Mouse (Mus musculus) stomach, embryonic 16.5 days (tissue): Measurements from ENCODE around the gene Gm47985. TPM values are rescaled to one million over a fixed set of nuclear protein-coding genes. Genes with fewer than 3 reads are reported as not detected.

Experiments used
- ATAC-seq: fragments of 200-750 bp; cut with Nextera tagmentation; 2 replicates; pipeline ENCODE4 v1.8.0; 2017; ENCODE audit warnings: moderate number of reproducible peaks, moderate TSS enrichment; ENCODE audit not compliant: insufficient read depth, low FRiP score
- H3K27ac ChIP-seq: fragments of 300-500 bp; sonication (generic); 2 replicates; pipeline ENCODE4 v1.5.1; 2014; ENCODE audit warnings: low read length
- H3K27me3 ChIP-seq: fragments of 300-500 bp; sonication (generic); 2 replicates; pipeline ENCODE4 v1.6.1; 2014; ENCODE audit warnings: low read length, control low read depth, mixed read lengths; ENCODE audit not compliant: control insufficient read depth, insufficient read depth
- H3K36me3 ChIP-seq: fragments of 300-500 bp; sonication (generic); 2 replicates; pipeline ENCODE4 v1.6.1; 2014; ENCODE audit warnings: low read length; ENCODE audit not compliant: control insufficient read depth, insufficient read depth
- H3K4me1 ChIP-seq: fragments of 300-500 bp; sonication (generic); 2 replicates; pipeline ENCODE4 v1.6.1; 2014; ENCODE audit warnings: low read length, control low read depth, mixed read lengths; ENCODE audit not compliant: control insufficient read depth, insufficient read depth
- H3K4me2 ChIP-seq: fragments of 300-500 bp; sonication (generic); 2 replicates; pipeline ENCODE4 v1.6.1; 2014; ENCODE audit warnings: low read depth, low read length, mixed read lengths
- H3K4me3 ChIP-seq: fragments of 300-500 bp; sonication (generic); replicated peaks from 2 replicates; pipeline ENCODE4 v1.5.1; 2014; ENCODE audit warnings: mild to moderate bottlenecking, low read length
- H3K9ac ChIP-seq: fragments of 300-500 bp; sonication (generic); 2 replicates; pipeline ENCODE4 v1.6.1; 2014; ENCODE audit warnings: low read length
- H3K9me3 ChIP-seq: fragments of 300-500 bp; sonication (generic); replicated peaks from 2 replicates; pipeline ENCODE4 v1.6.1; 2016; ENCODE audit warnings: low read length, control low read depth; ENCODE audit not compliant: control insufficient read depth
- WGBS: fragments of 180-500 bp; shearing (Covaris S2); extraction: QIAGEN DNeasy Blood & Tissue Kit; methylation state at CpG from one replicate; pipeline ENCODE4 v1.1.7; 2014; 5-methylcytosine and 5-hydroxymethylcytosine counted together
- polyA plus RNA-seq: library from polyadenylated mRNA; unstranded; fragments of >200 nt; fragmentation: Nextera tagmentation; extraction: Ambion mirVana; gene quantifications from 2 replicates; pipeline ENCODE4 v1.2.1, GENCODE M21; 2015

Gm47985 gene
- polyA plus RNA-seq, 1 experiment from 2014 or later = 0.08 TPM

DNA sequence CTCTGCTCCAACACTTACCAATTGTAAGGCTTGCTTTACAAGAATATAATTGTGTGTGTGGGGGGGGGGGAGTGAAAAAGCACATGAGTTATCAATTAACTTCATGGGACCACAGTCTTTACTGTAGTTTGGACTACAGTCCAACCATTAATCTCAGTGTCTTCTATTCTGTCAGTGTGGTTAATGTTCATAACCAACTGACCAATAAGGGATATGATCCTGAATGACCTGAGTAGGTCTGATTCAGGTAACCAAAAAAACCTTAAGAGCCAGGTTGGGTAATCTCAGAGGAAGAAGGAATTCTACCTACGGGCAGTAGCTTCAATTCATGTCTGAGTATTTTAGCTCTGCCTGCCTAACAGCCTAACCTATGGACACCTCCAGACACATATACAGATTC lies 42.2 kb downstream of the Gm47985 start:
- Histone ChIP-seq H3K36me3 (no peaks in the 10 kb centered on the region), H3K4me3 (no peak overlapping the region), H3K9me3 (no peaks in the 10 kb centered on the region), H3K27ac (no peak overlapping the region), H3K4me2 (no peak overlapping the region), H3K4me1 (no peaks in the 10 kb centered on the region), H3K27me3 (no peaks in the 10 kb centered on the region), H3K9ac (no peak overlapping the region)
- 90% methylated on average over 1 of the region's 1 CpGs for WGBS
- ATAC-seq = no peak

DNA sequence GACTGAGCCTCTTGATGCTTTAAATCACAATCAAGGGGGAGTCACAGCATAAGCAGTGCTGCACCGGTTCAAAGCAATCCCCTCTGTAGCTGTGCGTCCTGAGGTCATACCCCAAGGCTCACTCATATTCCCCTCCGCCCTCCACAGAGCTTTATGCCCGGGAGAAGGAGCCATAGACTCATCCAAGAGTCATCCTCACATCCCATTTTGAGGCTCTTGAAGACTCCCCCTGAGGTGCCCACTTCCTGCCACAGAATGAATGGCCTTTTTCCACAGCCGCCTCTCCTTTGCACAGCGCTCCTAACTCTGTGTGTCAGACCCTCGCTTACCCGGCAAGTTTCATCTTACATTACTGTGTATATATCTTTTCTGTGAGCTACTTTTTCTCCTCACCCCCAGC lies 45.2 kb downstream of the Gm47985 start:
- Histone ChIP-seq H3K9me3 (no peaks in the 10 kb centered on the region), H3K4me1 (no peaks in the 10 kb centered on the region), H3K27me3 (no peaks in the 10 kb centered on the region), H3K9ac (no peak overlapping the region), H3K27ac (no peak overlapping the region), H3K4me2 (no peak overlapping the region), H3K36me3 (no peaks in the 10 kb centered on the region), H3K4me3 (no peak overlapping the region)
- 66% methylated on average over 8 of the region's 8 CpGs for WGBS
- no peak for ATAC-seq

DNA sequence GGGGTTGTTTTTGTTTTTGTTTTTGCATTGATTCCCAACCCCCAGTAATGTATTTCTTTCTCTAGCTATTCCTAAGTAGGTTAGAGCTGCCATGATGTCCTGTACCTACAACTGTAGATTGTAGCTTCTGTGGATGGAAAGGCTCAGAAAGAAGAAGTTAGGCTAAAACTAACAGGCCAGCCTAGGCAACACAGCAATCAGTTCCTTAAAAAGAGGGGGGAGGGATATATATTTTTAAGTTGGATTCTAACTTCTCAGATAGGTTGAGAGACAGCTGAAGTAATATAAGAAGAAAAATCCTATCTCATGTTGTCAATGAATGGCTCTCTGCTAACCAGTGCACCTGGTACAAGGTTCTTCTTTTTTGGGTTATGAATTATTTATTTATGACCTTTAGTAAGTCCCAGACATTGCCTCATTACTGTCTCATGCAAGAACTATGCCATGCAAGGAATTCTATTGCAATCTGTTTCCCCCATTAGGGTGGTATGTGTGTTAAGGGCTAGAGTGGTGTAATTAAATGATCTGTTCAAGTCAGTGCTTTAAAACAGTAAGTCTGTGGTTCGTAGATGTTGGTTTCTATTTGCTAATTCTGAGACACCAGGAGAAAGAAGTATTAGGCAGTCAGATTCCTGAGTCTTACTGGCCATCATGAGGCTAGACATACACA lies 46.1 kb downstream of the Gm47985 start:
- Histone ChIP-seq H3K4me3 (no peak overlapping the region), H3K27ac (no peak overlapping the region), H3K36me3 (no peaks in the 10 kb centered on the region), H3K9ac (no peak overlapping the region), H3K4me1 (no peaks in the 10 kb centered on the region), H3K27me3 (no peaks in the 10 kb centered on the region), H3K4me2 (no peak overlapping the region), H3K9me3 (no peaks in the 10 kb centered on the region)
- WGBS = 76% methylated on average over 1 of the region's 1 CpGs
- ATAC-seq = no peak

DNA sequence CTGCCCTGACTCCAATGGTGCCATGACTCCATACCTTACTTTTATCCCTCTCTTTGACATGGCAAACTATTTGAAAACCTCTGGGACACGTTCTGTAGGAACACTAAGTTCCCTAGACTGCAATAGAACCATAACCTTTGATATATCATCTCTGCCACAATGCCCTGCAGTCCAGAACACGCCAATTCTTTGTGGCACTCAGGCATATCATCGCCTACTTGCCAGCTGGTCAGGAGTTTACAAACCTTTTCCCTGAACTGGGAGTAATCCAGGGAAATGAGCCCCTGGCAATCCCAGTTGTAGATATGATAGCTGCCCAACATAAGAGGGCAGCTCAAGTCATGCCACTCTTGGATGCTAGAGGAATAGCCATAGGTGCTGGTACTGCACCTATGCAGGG lies 50.0 kb downstream of the Gm47985 start:
- ATAC-seq = no peak
- 83% methylated on average over 3 of the region's 3 CpGs for WGBS
- no peaks in the 10 kb centered on the region for H3K27me3 ChIP-seq

DNA sequence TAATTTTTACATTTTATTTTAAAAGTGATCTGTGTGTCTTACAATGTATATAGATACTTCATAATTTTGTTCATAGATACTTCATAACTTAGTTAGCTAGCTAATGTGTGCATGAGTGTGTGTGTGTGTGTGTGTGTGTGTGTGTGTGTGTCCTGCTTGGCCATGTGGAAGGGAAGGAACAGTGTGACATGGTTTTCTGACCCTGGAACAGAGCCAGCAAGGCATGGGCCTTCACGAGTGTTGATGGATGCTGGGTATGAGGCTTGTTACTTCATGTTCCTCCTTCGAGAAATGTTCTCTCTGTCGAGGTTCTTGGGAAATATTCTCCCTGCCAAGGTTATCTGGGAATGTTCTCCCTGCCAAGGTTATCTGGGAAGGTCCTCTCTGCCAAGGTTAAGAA lies 51.4 kb downstream of the Gm47985 start:
- no peak for ATAC-seq
- Histone ChIP-seq H3K4me2 (no peak overlapping the region), H3K9ac (no peak overlapping the region), H3K4me1 (no peaks in the 10 kb centered on the region), H3K27me3 (no peaks in the 10 kb centered on the region), H3K4me3 (no peak overlapping the region), H3K9me3 (no peaks in the 10 kb centered on the region), H3K36me3 (no peaks in the 10 kb centered on the region), H3K27ac (no peak overlapping the region)
- WGBS = 80% methylated on average over 3 of the region's 3 CpGs

More for the DNA sequence above, 50.0 kb downstream of the Gm47985 start:
- H3K36me3 ChIP-seq = no peaks in the 10 kb centered on the region
- no peak overlapping the region for H3K9ac ChIP-seq
- H3K4me3 ChIP-seq = no peak overlapping the region
- no peak overlapping the region for H3K27ac ChIP-seq
- H3K4me1 ChIP-seq = no peaks in the 10 kb centered on the region
- H3K9me3 ChIP-seq = no peaks in the 10 kb centered on the region
- no peak overlapping the region for H3K4me2 ChIP-seq

Other genes starting within 250 kb of the Gm47985 start
- gene Hmcn1, start 189.1 kb upstream of the Gm47985 start, polyA plus RNA-seq = 11.8 and 13.6 TPM in 2 replicates
- gene Gm8947, start 9.8 kb downstream of the Gm47985 start, polyA plus RNA-seq = 0.10 and 0.15 TPM in 2 replicates
- gene Gm47995, start 15.9 kb downstream of the Gm47985 start, polyA plus RNA-seq = not detected in 2 replicates
- gene 3110040M04Rik, start 21.6 kb downstream of the Gm47985 start, polyA plus RNA-seq = 0.14 TPM in 1 of 2 replicates, not detected in the other
- gene Gm47996, start 27.6 kb downstream of the Gm47985 start, polyA plus RNA-seq = not detected in 2 replicates
- 215 and 222 TPM in 2 replicates for gene Ivns1abp, start 161.9 kb downstream of the Gm47985 start, polyA plus RNA-seq
- gene Swt1, start 245.9 kb downstream of the Gm47985 start, polyA plus RNA-seq = 19.7 and 32.4 TPM in 2 replicates
- gene Trmt1l, start 246.0 kb downstream of the Gm47985 start, polyA plus RNA-seq = 30.7 and 33.8 TPM in 2 replicates